Mouse (Mus musculus) thymus, adult 2 months (tissue): Measurements from ENCODE around the gene Sord. TPM values are rescaled to one million over a fixed set of nuclear protein-coding genes. Genes with fewer than 3 reads are reported as not detected.

ENCODE experiments used
- DNase-seq: peaks from one replicate; pipeline ENCODE4 v3.0.0; 2021
- H3K27ac ChIP-seq: fragments of 200-500 bp; 2 replicates; pipeline ENCODE4 v1.5.1; 2012; ENCODE audit warnings: low read length, control low read depth; ENCODE audit not compliant: control insufficient read depth, insufficient read depth
- H3K27me3 ChIP-seq: fragments of 200-500 bp; 2 replicates; pipeline ENCODE4 v1.6.1; 2012; ENCODE audit warnings: mild to moderate bottlenecking, low read length, moderate library complexity, mixed read lengths; ENCODE audit not compliant: control insufficient read depth, insufficient read depth
- H3K36me3 ChIP-seq: fragments of 200-500 bp; 2 replicates; pipeline ENCODE4 v1.6.1; 2012; ENCODE audit warnings: mild to moderate bottlenecking, low read length, moderate library complexity; ENCODE audit not compliant: control insufficient read depth, insufficient read depth
- H3K4me1 ChIP-seq: fragments of 200-500 bp; replicated peaks from 2 replicates; pipeline ENCODE4 v1.6.1; 2012; ENCODE audit warnings: low read length; ENCODE audit not compliant: control insufficient read depth, insufficient read depth
- H3K4me3 ChIP-seq: fragments of 200-500 bp; 2 replicates; pipeline ENCODE4 v1.5.1; 2012; ENCODE audit warnings: mild to moderate bottlenecking, low read length, control low read depth, moderate library complexity; ENCODE audit not compliant: control insufficient read depth, insufficient read depth
- CTCF ChIP-seq: fragments of 200-500 bp; IDR thresholded peaks from 2 replicates; pipeline ENCODE4 v1.5.1; 2012; ENCODE audit warnings: mild to moderate bottlenecking, control low read depth, low read length, moderate library complexity, borderline replicate concordance; ENCODE audit not compliant: control insufficient read depth, poor library complexity, insufficient read depth; ENCODE audit errors: extremely low read depth
- POLR2A ChIP-seq: fragments of 200-500 bp; IDR thresholded peaks from 2 replicates; pipeline ENCODE4 v1.6.1; 2012; ENCODE audit warnings: mild to moderate bottlenecking, low read length, control low read depth, moderate library complexity; ENCODE audit not compliant: control insufficient read depth, poor library complexity, insufficient read depth; ENCODE audit errors: extremely low read depth
- WGBS: fragments of 180-500 bp; shearing (Covaris S2); methylation state at CpG from one replicate; pipeline ENCODE4 v1.1.7; 2018; 5-methylcytosine and 5-hydroxymethylcytosine counted together
- polyA plus RNA-seq: library from polyadenylated mRNA; depleted of rRNA; stranded (reverse); fragments of >200 nt; gene quantifications from 2 replicates; pipeline ENCODE4 v1.2.3, GENCODE M21; 2012

Sord gene
- polyA plus RNA-seq, 1 experiment = 19.0 TPM

DNA sequence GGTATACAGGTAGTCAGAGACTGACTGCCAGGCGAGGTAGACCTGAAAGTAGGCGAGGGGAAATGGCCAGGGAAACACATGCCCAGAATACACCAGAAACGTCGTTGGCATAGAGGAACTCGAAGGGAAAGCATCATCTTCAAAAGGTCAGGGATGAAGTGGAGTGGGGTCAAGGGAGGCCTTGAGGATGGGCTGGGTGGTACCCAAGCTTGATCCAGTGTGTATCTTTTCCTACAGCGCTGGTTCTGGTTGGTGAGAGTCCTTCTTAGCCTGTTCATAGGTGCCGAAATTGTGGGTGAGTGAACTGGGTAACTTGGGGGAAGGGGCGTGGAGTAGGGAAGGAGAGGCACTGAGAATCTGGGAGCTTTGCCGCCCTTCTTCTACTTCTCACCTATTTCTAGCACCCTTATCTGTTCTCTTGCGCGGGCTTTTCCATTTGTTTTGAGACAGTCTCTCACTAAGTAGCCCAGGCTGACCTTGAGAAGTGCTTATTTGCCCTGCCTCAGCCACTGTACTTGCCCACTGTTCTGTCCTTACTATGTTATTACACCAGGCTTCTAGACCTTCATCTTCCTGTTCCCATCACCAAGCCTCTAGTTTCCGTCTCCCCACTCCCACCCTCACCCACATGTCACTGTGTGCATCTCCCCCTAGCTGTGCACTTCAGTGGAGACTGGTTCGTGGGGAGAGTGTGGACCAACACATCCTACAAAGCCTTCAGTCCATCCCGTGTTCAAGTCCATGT is 65.5 kb downstream of the Sord start:
- peaks cover 35% of the 10 kb centered on the region for H3K27me3 ChIP-seq
- TF ChIP-seq POLR2A (no peak), CTCF (no peak)
- 24% methylated on average over 14 of the region's 14 CpGs for WGBS
- H3K27ac ChIP-seq = no peak overlapping the region
- no peak overlapping the region for H3K4me3 ChIP-seq
- peaks cover 19% of the 10 kb centered on the region for H3K4me1 ChIP-seq
- no peaks in the 10 kb centered on the region for H3K36me3 ChIP-seq
- no peak for DNase-seq

DNA sequence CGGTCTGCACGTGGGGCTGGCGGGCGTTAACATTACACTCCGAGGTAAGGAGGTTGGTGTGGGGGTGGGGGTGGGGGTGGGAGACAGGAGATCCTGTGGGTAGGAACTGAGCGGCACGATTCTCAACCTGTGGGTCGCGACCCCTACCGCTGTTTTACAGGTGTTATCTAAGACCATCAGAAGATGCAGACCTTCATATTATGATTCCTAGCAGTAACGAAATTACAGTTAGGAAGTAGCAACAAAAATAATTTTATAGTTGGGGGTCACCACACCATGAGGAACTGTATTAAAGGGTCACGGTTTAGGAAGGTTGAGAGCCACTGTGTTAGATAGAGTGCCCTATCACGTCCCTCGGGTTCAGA is 66.1 kb downstream of the Sord start:
- Histone ChIP-seq H3K27me3 (peaks cover 35% of the 10 kb centered on the region), H3K36me3 (no peaks in the 10 kb centered on the region), H3K27ac (no peak overlapping the region), H3K4me1 (peaks cover 23% of the 10 kb centered on the region), H3K4me3 (no peak overlapping the region)
- WGBS = 10% methylated on average over 14 of the region's 14 CpGs
- TF ChIP-seq POLR2A (no peak), CTCF (no peak)
- no peak for DNase-seq

DNA sequence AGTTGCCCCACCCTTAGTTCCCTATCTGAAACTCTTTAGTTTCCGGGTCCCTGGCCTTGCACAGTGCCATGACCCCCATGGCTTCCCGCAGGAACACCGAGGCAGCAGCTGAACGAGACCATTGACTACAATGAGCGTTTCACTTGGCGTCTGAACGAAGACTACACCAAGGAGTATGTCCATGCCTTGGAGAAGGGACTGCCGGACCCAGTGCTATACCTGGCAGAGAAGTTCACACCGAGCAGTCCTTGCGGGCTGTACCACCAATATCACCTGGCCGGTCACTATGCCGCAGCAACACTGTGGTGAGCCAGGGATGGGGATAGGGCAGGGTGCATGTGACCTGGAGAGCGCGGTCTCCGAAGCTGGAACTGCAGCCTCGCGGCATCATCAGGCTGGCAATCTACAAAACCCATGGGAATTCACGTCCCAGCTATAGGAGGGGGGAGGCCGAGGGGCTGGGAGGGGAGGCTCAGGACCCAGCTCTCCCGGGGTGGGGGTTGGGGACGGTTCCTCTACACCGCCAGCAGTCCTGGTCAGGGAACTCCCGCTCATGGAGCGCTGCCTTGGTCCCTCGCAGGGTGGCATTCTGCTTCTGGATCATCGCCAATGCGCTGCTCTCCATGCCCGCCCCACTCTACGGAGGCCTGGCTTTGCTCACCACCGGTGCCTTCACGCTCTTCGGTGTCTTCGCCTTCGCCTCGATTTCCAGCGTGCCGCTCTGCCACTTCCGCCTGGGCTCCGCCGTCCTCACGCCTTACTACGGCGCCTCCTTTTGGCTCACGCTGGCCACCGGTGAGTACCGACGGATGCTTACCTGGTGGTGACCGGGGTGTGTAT is 66.8 kb downstream of the Sord start:
- Histone ChIP-seq H3K27ac (no peak overlapping the region), H3K27me3 (peaks cover 35% of the 10 kb centered on the region), H3K36me3 (no peaks in the 10 kb centered on the region), H3K4me3 (peak overlapping the region; percentile 17), H3K4me1 (peaks cover 27% of the 10 kb centered on the region)
- DNase-seq = peak; percentile 47
- WGBS = 3% methylated on average over 48 of the region's 48 CpGs
- TF ChIP-seq CTCF (no peak), POLR2A (no peak)

DNA sequence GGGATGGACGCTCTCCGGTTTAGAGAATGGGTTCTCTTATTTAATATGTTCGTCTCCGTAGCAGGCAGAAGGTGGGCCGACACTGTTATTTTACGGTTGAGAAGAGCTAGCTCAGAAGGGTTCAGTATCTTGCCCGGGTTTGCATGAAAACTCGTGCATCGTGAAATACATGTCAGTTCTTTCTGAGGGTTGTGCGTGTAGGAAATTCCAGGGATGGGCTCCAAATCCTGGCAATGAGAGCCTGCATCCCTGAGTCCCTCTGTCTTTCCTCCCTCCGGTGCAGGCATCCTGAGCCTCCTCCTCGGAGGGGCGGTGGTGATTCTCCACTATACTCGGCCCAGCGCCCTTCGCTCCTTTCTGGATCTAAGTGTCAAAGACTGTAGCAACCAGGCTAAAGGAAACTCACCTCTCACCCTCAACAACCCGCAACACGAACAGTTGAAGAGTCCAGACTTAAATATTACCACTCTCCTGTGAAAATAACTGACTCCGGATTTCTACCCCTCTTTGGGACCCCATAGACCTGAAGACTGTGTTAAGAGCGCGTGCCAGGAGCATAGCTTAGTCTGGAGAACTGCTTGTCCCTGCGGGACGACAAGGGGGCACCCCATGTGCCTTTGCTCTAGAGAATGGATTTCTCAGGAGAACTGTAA is 67.5 kb downstream of the Sord start:
- Histone ChIP-seq H3K4me3 (no peak overlapping the region), H3K4me1 (peaks cover 34% of the 10 kb centered on the region), H3K36me3 (no peaks in the 10 kb centered on the region), H3K27ac (no peak overlapping the region), H3K27me3 (peaks cover 34% of the 10 kb centered on the region)
- TF ChIP-seq POLR2A (no peak), CTCF (no peak)
- DNase-seq = no peak
- WGBS = 15% methylated on average over 23 of the region's 23 CpGs

DNA sequence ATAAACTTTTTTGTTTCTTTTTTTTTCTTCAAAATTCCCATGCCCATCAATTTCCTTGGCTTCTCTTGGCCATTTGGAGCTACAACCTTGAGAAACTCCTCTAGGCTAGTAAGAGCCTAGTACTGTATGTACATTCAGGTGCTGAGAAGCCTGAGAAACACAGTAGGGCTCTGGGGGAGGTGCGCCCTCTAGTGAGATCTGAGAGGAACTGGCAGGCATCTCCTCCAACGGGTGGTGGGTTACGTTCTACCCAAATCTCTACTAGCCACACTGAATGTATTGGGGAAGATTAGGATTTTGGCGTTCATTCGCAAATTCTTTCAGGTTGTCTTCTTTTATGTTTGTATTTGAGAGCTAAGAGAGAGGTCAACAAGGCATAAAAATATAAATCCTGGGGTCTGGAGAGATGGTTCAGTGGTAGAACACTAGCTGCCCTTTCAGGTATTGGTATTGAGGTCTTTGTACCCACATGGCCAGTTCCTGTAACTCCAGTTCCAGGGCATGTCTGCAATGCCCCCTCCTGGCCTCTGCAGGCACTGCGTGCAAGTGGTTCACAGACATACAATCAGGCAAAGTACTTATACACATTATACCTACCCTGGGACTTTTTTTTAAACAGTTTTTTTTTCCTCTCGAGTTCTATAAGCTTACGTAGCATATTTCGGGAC is 68.2 kb downstream of the Sord start:
- Histone ChIP-seq H3K4me1 (peaks cover 37% of the 10 kb centered on the region), H3K27ac (no peak overlapping the region), H3K27me3 (peaks cover 28% of the 10 kb centered on the region), H3K4me3 (no peak overlapping the region), H3K36me3 (no peaks in the 10 kb centered on the region)
- TF ChIP-seq CTCF (peak; percentile 32; the same call in 1 of the 2 replicates), POLR2A (no peak)
- 16% methylated on average over 9 of the region's 9 CpGs for WGBS
- DNase-seq = peak; percentile 78

DNA sequence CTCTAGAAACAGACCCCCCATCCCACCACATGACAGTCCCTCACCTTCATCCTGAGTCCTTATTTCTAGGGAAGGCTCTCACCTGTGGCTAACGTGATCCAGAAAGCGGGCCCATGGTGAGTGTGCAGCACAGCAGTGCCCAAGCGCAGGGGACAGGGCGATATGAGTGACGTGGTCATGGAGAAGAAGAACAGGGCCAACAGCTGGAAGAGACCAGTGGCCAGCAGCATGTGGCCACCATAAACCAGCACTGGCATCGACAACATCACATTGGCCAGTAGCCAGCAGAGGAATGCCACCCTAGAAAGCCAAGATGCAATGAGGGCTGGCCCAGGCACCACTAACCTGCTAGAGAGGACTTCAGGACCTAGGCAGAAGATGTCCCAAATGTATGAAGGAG is 70.0 kb downstream of the Sord start:
- TF ChIP-seq CTCF = no peak
- no peak for TF ChIP-seq POLR2A
- Histone ChIP-seq H3K27me3 (peaks cover 20% of the 10 kb centered on the region), H3K36me3 (no peaks in the 10 kb centered on the region), H3K4me1 (peaks cover 30% of the 10 kb centered on the region), H3K4me3 (no peak overlapping the region), H3K27ac (no peak overlapping the region)
- 98% methylated on average over 6 of the region's 6 CpGs for WGBS
- DNase-seq = no peak
